Mouse (Mus musculus) testis, adult 2 months (tissue): ENCODE measurements at regions not wholly inside any gene's neighbourhood (a gene's known extent, or its start where the extent isn't known, plus 50 kb on each side); places are given as distances from the start of the nearest gene placed in this dataset.

Experiments
- H3K27ac ChIP-seq: fragments of 200-500 bp; 2 replicates; pipeline ENCODE4 v1.5.1; 2012; ENCODE audit warnings: low read depth, low read length; ENCODE audit not compliant: control insufficient read depth, insufficient read depth
- H3K27me3 ChIP-seq: fragments of 200-500 bp; 2 replicates; pipeline ENCODE4 v1.6.1; 2012; ENCODE audit warnings: mild to moderate bottlenecking, low read length, moderate library complexity; ENCODE audit not compliant: control insufficient read depth, insufficient read depth
- H3K36me3 ChIP-seq: fragments of 200-500 bp; 2 replicates; pipeline ENCODE4 v1.6.1; 2012; ENCODE audit warnings: mild to moderate bottlenecking, low read length; ENCODE audit not compliant: control insufficient read depth, insufficient read depth
- H3K4me1 ChIP-seq: fragments of 200-500 bp; 2 replicates; pipeline ENCODE4 v1.6.1; 2012; ENCODE audit warnings: low read length; ENCODE audit not compliant: control insufficient read depth, insufficient read depth
- H3K4me3 ChIP-seq: fragments of 200-500 bp; 2 replicates; pipeline ENCODE4 v1.5.1; 2012; ENCODE audit warnings: low read depth, mild to moderate bottlenecking, low read length, moderate library complexity, mixed read lengths; ENCODE audit not compliant: control insufficient read depth
- CTCF ChIP-seq: fragments of 200-500 bp; IDR thresholded peaks from 2 replicates; pipeline ENCODE4 v1.5.1; 2012; ENCODE audit warnings: low read depth, mild to moderate bottlenecking, inconsistent platforms, low read length, moderate library complexity; ENCODE audit not compliant: control insufficient read depth, insufficient read depth, insufficient replicate concordance
- POLR2A ChIP-seq: fragments of 200-500 bp; IDR thresholded peaks from 2 replicates; pipeline ENCODE4 v1.6.1; 2012; ENCODE audit warnings: low read depth, mild to moderate bottlenecking, inconsistent platforms, low read length, moderate library complexity; ENCODE audit not compliant: control insufficient read depth

DNA sequence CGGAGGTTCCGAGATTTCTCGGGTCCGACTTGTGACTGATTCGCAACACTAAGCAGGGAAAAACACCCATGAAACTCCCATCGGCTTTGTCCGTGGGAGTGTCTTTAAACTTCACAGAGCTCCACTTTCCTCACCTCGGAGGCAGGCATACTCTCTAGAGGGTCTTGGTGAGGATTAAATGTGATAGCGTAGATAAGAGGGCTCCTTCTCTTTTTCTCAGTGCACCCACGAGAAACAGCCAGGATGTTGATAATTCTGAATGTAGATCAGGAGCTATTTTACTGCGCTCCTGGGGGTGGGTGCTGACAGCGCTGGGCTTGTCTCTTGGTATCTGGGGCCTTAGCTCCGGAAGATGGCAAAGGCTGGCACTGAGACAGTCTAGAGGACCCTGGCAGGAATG, 160.9 kb downstream of the Phlda1 start:
- Histone ChIP-seq H3K36me3 (no peaks in the 10 kb centered on the region), H3K27ac (no peak overlapping the region), H3K4me1 (peaks cover 2% of the 10 kb centered on the region; the same call in 1 of the 2 replicates), H3K4me3 (no peak overlapping the region), H3K27me3 (no peaks in the 10 kb centered on the region)
- no peak for TF ChIP-seq CTCF
- TF ChIP-seq POLR2A = no peak

DNA sequence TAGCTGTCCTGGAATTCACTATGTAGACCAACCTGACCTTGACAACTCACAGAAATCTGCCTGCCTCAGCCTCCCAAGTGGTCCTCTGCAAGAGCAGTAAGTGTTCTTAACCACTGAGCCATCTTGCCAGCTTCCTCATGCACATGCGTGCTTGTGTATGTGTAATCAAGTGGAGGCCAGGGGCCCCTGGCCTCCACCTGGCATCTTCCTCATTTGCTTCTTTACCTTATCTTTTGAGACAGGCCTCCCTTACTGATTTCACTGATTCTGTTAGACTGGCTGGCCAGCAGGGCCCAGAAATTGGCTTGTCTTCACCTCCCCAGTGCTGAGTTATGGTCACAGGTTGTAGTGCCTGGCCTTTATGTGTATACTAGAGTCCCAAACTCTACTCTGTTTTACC, 162.6 kb downstream of the Phlda1 start:
- H3K27ac ChIP-seq = no peak overlapping the region
- TF ChIP-seq CTCF = no peak
- no peak overlapping the region for H3K4me3 ChIP-seq
- peaks cover 2% of the 10 kb centered on the region; the same call in 1 of the 2 replicates for H3K4me1 ChIP-seq
- no peaks in the 10 kb centered on the region for H3K36me3 ChIP-seq
- H3K27me3 ChIP-seq = no peaks in the 10 kb centered on the region

DNA sequence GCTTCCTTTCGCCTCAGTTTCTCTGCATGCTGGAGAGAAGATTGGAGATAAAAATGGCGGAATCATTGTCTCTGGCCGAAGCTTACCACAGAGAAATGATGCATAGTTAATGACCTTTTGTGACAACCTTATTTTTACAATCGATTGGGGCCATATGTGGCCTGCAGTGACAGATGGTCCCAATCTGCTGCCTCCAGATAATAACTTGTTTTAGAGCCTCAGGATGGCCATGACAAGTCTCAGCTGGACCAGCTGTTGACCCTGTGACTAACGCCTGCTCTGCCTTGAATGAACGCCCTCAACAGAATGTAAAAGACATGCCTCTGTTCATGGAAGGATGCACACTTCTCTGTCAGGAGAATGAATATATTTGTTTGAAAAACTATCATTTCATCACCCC, 163.6 kb downstream of the Phlda1 start:
- H3K4me3 ChIP-seq = no peak overlapping the region
- TF ChIP-seq CTCF = no peak
- no peak for TF ChIP-seq POLR2A
- H3K4me1 ChIP-seq = peaks cover 2% of the 10 kb centered on the region; the same call in 1 of the 2 replicates
- H3K27me3 ChIP-seq = no peaks in the 10 kb centered on the region
- no peaks in the 10 kb centered on the region for H3K36me3 ChIP-seq
- H3K27ac ChIP-seq = no peak overlapping the region

DNA sequence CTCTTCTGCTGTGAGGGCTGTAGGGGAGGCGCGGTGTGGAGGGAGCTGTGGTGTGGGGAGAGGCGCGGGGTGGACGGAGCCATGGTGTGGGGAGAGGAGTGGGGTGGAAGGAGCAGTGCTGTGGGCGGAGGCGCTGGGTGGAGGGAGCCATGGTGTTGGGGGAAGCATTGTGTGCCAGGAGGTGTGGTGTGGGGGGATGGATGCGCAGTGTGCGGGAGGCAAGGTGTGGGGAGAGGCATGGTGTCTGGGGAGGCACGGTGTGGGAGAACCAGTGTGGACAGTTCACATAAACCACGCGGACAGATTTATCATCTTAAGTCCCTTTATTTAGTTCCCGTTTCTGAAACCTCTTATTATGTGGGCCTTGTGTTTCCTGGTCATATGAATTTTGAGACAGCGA, 164.6 kb downstream of the Phlda1 start:
- Histone ChIP-seq H3K4me3 (no peak overlapping the region), H3K36me3 (no peaks in the 10 kb centered on the region), H3K27ac (no peak overlapping the region), H3K27me3 (no peaks in the 10 kb centered on the region), H3K4me1 (peaks cover 2% of the 10 kb centered on the region; the same call in 1 of the 2 replicates)
- TF ChIP-seq POLR2A (no peak), CTCF (no peak)

DNA sequence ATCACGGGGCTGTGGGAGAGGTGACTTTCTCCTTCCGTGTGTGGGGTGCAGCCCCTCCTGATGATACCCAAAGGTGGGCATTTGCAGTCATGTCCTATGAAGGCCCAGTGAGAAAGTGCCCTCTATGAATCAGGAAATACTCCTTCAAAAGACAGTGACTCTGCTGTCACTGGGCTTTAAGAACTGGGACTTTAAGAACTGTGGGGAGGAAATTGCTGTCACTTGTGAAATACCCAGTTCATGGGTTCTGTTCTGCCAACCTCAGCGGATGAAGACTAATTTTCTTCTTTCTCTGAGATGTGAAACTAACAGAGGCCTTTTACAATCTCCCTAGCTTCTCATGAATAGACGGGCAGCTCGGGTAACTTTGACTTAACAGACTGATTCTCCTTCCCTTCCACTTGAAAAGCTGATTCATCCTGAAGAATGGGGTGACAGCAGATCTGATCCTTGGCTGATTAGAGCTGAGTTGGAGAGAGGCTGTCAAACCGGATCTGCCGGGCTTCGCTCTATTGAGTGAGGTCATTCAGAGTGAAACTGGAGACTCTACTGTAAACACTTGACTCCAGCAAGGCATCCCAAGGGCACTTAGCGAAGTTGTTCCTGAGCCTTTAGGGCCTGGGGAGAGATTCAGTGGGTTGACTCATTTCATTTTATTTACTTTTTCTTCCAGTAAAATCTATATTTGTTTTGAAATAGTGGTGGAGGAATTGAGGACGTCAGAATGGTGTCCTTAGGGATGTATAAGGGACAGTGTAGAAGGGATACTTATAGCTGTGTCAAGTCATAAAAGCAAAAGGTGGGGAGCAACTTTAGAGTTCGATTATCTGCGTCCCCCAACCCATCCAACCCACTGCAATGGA, 166.6 kb downstream of the Phlda1 start:
- no peak overlapping the region for H3K27ac ChIP-seq
- TF ChIP-seq POLR2A = no peak
- no peak for TF ChIP-seq CTCF
- no peaks in the 10 kb centered on the region for H3K27me3 ChIP-seq
- H3K4me1 ChIP-seq = peaks cover 2% of the 10 kb centered on the region; the same call in 1 of the 2 replicates
- H3K36me3 ChIP-seq = no peaks in the 10 kb centered on the region
- no peak overlapping the region for H3K4me3 ChIP-seq

DNA sequence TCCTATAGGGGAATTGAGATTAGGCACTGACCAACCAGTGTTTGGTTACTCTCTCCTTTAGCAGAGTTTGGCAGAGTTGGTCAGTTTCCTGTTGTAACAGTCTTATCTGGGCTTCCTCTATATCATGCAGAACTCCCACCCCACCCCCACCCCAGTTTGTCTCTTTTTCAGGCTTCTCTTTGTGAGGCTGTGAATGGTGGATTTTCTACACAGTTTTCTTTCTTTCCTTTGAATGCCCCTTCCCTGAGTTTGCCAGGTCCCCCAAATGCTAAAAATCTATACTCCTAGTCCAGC, 167.2 kb downstream of the Phlda1 start:
- Histone ChIP-seq H3K36me3 (no peaks in the 10 kb centered on the region), H3K27ac (no peak overlapping the region), H3K4me3 (no peak overlapping the region), H3K4me1 (peaks cover 2% of the 10 kb centered on the region; the same call in 1 of the 2 replicates), H3K27me3 (no peaks in the 10 kb centered on the region)
- no peak for TF ChIP-seq POLR2A
- TF ChIP-seq CTCF = no peak

DNA sequence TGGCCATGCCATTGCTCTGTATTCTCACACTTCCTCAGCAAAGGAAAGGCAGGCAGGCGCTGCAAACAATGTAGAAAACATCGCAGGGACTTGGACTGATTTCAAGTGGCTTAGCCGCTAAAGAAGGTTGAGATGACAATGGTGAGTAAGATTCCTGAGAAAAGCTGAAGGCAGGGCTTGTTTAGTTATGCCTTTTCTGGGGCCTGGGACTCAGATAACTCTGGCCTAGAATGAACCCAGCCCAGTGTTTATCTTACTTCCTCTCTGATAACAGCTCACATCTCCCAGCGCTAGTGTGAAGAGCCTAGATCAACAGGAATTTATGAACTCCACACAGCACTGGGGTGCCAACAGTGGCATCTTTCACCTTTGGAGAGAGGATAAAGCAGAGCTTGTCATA, 170.2 kb downstream of the Phlda1 start:
- H3K4me1 ChIP-seq = no peaks in the 10 kb centered on the region
- TF ChIP-seq CTCF = no peak
- H3K4me3 ChIP-seq = no peak overlapping the region
- H3K27ac ChIP-seq = no peak overlapping the region
- H3K27me3 ChIP-seq = no peaks in the 10 kb centered on the region
- H3K36me3 ChIP-seq = no peaks in the 10 kb centered on the region
